Mouse (Mus musculus) olfactory bulb, adult 2 months (tissue): Measurements from ENCODE around the gene Polr2g.

Experiments used
- CTCF ChIP-seq: fragments of 200-500 bp; IDR thresholded peaks from 2 replicates; pipeline ENCODE4 v1.5.1; 2012; ENCODE audit warnings: low read depth, mild to moderate bottlenecking, low read length, moderate library complexity; ENCODE audit not compliant: insufficient read depth
- POLR2A ChIP-seq: fragments of 200-500 bp; IDR thresholded peaks from 2 replicates; pipeline ENCODE4 v1.6.1; 2012; ENCODE audit warnings: mild to moderate bottlenecking, low read depth, low read length, moderate library complexity; ENCODE audit not compliant: insufficient read depth

DNA sequence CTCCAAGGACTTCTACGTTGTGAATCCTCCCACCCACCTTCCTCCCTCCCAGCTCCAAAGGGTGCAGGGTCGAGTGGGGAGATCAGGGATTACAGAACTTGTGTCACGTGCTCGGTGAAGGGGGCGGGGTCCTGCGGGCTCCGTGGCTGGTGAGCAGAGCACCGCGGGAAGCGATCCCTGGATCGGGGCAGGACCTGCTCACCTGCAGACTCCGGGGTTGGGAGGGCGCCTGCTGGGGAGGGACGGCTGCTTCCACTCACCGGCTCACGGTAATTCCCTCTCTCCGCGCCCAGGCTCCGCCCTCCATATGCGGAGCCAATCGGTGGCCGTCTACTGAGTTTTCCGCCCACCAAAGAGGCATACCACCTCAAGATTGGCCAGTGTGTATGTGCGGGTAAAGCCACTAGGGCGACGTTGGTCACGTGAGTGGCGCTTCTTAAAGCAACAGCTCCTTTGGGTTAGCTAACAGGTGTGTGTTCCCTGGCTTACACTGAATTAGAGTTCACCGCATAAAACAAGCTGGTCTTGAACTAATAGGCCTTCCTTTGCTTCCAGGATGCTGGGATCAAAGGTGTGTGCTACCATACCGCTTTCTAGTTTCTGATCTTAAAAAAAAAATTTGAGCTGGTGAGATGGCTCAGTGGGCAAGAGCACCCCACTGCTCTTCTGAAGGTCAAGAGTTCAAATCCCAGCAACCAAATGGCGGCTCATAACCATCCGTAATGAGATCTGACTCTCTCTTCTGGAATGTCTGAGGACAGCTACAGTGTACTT is 12.2 kb downstream of the Polr2g start, which contains the start of gene Taf6l:
- TF ChIP-seq CTCF = no peak
- TF ChIP-seq POLR2A = no peak
